Mouse (Mus musculus): ENCODE data around the gene Fam204a.

DNA sequence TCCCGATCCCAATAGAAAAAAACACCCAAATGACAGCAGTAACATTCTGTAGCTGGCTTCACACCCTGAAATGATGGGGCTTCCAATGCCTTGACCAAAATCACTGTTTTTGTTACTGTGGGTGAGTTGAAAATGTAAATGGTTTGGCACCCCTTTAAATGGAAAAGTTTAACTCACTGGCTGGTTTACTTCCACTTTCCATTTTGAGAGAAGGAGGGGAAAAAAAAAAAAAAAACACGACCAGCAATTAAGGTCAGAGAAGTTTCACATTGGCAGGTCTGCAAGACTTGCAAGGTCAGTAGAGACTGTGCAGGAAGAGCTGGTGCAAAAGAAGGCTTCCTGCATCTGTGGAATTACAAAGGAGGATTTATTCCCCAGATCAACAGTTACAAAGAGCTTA is 61.1 kb downstream of the Fam204a start:
- TF ChIP-seq POLR2A (IDR thresholded peaks at IDR 0.05; ENCODE audit: borderline replicate concordance, extremely low read depth, insufficient read depth, insufficient read length, poor library complexity, severe bottlenecking) (no peak), CTCF (IDR thresholded peaks at IDR 0.05; ENCODE audit: borderline replicate concordance, extremely low read depth, insufficient read depth, insufficient read length) (no peak)
